Mouse (Mus musculus) layer of hippocampus, postnatal 14 days (tissue): Measurements from ENCODE around the gene Olfr718-ps1. TPM values are rescaled to one million over a fixed set of nuclear protein-coding genes. Genes with fewer than 3 reads are reported as not detected.

Experiments
- DNase-seq, 2 experiments: peaks; one replicate each; pipeline ENCODE4 v3.0.0; 2021 to 2022; ENCODE audit warnings: low spot score in 2 of 2, mixed read lengths in 1 of 2
- microRNA-seq, 2 experiments: library from miRNA; unstranded; fragments of <30 nt; microRNA quantifications; one replicate each; pipeline ENCODE4 v1.2.0; 2021
- total RNA-seq, 2 experiments: library from RNA; stranded (reverse); gene quantifications; 2 replicates each; pipeline ENCODE4 v1.2.3; 2021

The Olfr718-ps1 gene
- total RNA-seq, 2 experiments from 2014 or later: 0.10 to 0.12 TPM

- DNase-seq: no peak
These were observed 18.3 kb downstream of the Olfr718-ps1 start for GRCm38 (mm10) chr5:143129101-143129500.

- DNase-seq: peak; percentile 15 to 26
These were observed 19.5 kb downstream of the Olfr718-ps1 start for GRCm38 (mm10) chr5:143127837-143128236.

DNA sequence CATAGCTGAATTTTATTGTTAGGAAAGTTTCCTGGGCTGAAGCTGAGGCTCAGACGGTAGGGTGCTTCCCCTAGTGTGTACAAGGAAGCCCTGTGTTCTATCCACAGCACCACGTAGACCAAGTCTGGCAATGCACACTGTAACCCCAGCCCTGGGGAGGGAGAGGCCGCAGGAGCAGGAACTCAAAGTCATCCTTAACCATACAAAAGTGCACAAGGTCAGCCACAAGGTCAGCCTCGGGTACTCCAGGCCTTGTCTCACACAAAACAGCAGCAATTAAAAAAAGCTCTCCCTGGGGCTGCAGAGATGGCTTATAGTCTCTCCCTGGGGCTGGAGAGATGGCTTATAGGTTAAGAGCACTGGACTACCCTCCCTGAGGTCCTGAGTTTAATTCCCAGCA lies 20.5 kb downstream of the Olfr718-ps1 start:
- DNase-seq: no peak

GRCm38 (mm10) chr5:143126089-143126488 lies 21.3 kb downstream of the Olfr718-ps1 start:
- DNase-seq: no peak

- peak; percentile 23 to 57 for DNase-seq
These were observed 21.8 kb downstream of the Olfr718-ps1 start for GRCm38 (mm10) chr5:143125601-143126000.

- no peak for DNase-seq
These were observed 22.5 kb downstream of the Olfr718-ps1 start for GRCm38 (mm10) chr5:143124805-143125378.

GRCm38 (mm10) chr5:143122673-143123072 lies 24.7 kb downstream of the Olfr718-ps1 start:
- no peak for DNase-seq

GRCm38 (mm10) chr5:143122125-143122524 lies 25.3 kb downstream of the Olfr718-ps1 start:
- no peak for DNase-seq

- peak; percentile 96 for DNase-seq
These were observed 34.8 kb downstream of the Olfr718-ps1 start, which contains the start of gene Rnf216 for GRCm38 (mm10) chr5:143112281-143113246. Gene Rnf216, minus strand, starts transcription at chr5:143112994.

DNA sequence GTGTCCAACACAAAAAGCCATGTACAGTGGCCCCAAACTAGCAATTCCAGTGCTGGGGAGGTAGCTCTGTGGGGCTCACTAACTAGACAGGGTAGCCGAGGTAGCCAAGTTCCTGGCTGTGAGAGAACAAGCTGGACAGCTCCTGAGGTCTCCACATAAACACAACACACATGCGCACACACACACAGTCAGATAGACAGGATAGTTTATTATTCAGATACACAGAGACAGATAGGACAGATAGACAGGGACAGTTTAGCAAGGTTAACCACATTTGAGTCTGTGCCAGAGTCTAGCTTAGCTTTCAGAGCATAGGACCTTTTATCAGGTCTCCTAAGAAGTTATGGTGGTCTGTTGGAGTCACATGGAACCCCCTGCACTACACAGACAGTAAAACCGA lies 40.5 kb downstream of the Olfr718-ps1 start:
- DNase-seq: no peak

DNA sequence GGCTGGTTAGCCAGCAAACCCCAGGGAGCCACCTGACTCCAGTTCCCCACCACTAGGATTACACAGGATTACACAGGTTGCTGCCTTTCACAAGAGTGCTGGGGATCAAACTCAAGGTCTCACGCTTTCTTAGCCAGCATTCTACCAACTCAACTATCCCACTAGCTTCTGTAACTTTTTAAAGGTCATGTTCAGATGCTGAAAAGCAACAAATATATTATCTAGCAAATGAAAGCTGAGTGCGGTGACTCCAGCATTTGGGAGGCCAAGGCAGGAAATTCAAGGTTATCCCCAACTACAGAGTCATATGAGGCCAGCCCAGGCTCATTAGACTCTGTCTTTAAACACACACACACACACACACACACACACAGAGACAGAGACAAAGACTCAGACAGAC lies 44.1 kb downstream of the Olfr718-ps1 start:
- DNase-seq: no peak

- no peak for DNase-seq
These were observed 45.8 kb downstream of the Olfr718-ps1 start for GRCm38 (mm10) chr5:143101626-143102025.

GRCm38 (mm10) chr5:143095256-143095655 lies 52.1 kb downstream of the Olfr718-ps1 start:
- DNase-seq: no peak

- DNase-seq: no peak
These were observed 54.5 kb downstream of the Olfr718-ps1 start for GRCm38 (mm10) chr5:143092891-143093290.

GRCm38 (mm10) chr5:143084898-143085297 lies 62.5 kb downstream of the Olfr718-ps1 start:
- DNase-seq: no peak

Small RNA genes within 50 kb of the gene (microRNA-seq; reads per million reads assigned to microRNA genes)
- 0 reads per million in 2 experiments for gene Gm44405

Other genes with a start within 250 kb of the Olfr718-ps1 start
- 1,000 to 10,000 TPM; 3,650 to 3,993 TPM for gene Actb, start 240.8 kb downstream of the Olfr718-ps1 start, total RNA-seq
- 100 to 1,000 TPM; 304 to 311 TPM for gene Fscn1, start 187.2 kb downstream of the Olfr718-ps1 start, total RNA-seq
- 10 to 100 TPM; 46.4 to 47.4 TPM for gene Rnf216, start 34.6 kb downstream of the Olfr718-ps1 start, total RNA-seq
- 10 to 100 TPM; 15.2 to 16.6 TPM for gene Rbak, start 33.2 kb upstream of the Olfr718-ps1 start, total RNA-seq
- gene Spdye4b, start 33.4 kb upstream of the Olfr718-ps1 start, total RNA-seq: not detected
- gene Spdye4a, start 79.3 kb upstream of the Olfr718-ps1 start, total RNA-seq: not detected
- 10 to 100 TPM; 25.5 to 25.6 TPM for gene Zfp12, start 87.6 kb upstream of the Olfr718-ps1 start, total RNA-seq
- 10 to 100 TPM; 20.1 to 20.6 TPM for gene Zfp316, start 122.4 kb upstream of the Olfr718-ps1 start, total RNA-seq
- 1 to 10 TPM; 7.7 to 7.9 TPM for gene Zfp853, start 146.0 kb upstream of the Olfr718-ps1 start, total RNA-seq
- 10 to 100 TPM; 20.8 to 23.1 TPM for gene E130309D02Rik, start 167.8 kb upstream of the Olfr718-ps1 start, total RNA-seq
- gene Zdhhc4, start 181.7 kb upstream of the Olfr718-ps1 start, total RNA-seq: 10 to 100 TPM; 41.8 to 47.1 TPM
- 1 to 10 TPM; 4.1 to 8.1 TPM for gene Grid2ip, start 209.8 kb upstream of the Olfr718-ps1 start, total RNA-seq